Mouse (Mus musculus): ENCODE results near the gene Anapc7.

DNA sequence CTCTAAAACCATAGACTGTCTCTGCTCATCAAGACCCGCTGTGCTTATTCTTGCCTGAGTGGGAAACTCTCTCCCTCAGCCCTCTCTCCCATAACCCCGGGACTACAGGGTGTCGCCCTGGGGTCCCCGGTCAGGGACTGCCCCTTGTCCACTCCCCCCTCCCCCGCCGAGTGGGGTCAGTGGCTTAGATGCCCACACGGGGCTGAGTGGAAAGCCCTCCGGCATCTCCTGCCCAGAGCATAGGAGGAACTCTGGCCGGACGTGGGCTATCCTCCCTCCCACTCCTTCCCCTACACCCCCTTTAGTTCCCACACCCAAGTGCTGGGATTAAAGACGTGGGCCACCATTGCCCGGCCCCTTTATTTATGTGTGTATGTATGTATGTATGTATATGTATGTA, 6.0 kb upstream of the Anapc7 start:
- TF ChIP-seq CTCF (IDR thresholded peaks at IDR 0.05; ENCODE audit: control insufficient read depth, insufficient read depth, low read length), result no peak
- TF ChIP-seq POLR2A (IDR thresholded peaks at IDR 0.05; ENCODE audit: borderline replicate concordance, control insufficient read depth, low read depth, low read length), result no peak

Data from bone marrow, adult 2 months (tissue).